Mouse (Mus musculus) gastrocnemius, postnatal 4 days (tissue): Measurements from ENCODE around the gene Asah2. TPM values are rescaled to one million over a fixed set of nuclear protein-coding genes. Genes with fewer than 3 reads are reported as not detected.
"Not testable (repeated sequence)": the region's sequence is repeated elsewhere in the genome, so short reads cannot be mapped to it uniquely, and the experiment has no call there.

Experiments
- DNase-seq, 2 experiments: peaks; one replicate each; pipeline ENCODE4 v3.0.0; 2021 to 2022; ENCODE audit warnings: low spot score in 2 of 2, mixed read lengths in 2 of 2
- total RNA-seq, 2 experiments: library from RNA; stranded (reverse); gene quantifications; 2 replicates each; pipeline ENCODE4 v1.2.3; 2021

Asah2 gene
- total RNA-seq, 2 experiments from 2014 or later = 9.1 to 10.5 TPM

DNA sequence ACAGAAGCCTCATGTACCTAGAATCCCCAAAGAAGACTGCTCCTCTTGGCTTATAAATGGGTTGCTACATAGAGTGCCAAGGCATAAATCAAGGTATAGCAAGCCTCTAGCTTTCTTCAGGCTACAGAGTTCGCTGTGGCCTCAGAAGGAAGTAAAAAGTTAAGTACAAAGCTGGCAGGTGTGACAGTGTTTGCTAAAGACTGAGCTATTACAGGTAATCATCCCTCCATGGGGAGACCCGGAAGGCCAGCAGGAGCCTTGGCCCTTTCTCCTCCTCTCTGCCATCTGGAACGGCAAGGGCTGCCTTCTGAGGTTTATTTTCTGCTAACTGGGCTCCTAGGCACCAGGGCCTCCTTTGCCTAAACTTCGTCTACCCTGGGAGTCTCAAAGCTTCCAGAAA lies 3.8 kb downstream of the Asah2 start:
- DNase-seq = no peak

- no peak for DNase-seq
These were observed 5.1 kb downstream of the Asah2 start for GRCm38 (mm10) chr19:32102976-32103300.

DNA sequence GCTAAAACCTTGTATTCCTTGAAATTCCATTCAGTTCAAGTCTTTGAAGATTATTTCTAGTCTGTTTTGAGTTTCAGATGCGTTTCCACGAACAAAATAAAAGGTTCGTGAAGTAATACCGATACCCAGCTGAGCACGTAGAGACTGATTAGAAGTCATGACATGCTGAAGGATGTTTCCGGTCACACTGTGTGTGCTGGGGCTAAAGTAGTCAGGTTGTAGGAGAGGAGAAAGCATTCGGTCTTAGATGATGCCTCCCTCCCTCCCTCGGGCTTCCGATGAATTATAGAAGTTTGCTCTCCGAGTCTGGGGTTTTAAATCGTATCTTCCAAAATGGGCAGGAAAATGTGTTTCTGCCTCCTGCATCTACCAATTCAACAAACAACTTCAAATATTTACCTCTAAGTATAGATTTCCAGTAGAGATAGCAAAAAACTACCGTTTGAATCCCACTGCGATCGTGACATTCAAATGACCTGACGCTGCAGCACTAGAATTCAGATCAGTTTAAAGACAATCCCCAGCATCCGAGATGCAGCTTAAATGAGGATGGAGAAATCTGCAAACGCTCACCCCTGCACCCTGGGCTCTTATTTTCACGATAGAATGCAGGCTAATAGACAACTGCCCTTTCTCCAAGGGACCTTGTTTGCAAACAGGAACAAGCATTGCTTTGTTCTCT lies 5.6 kb downstream of the Asah2 start:
- DNase-seq = no peak

GRCm38 (mm10) chr19:32098582-32098981 lies 9.4 kb downstream of the Asah2 start:
- DNase-seq = no peak

- DNase-seq = no peak
These were observed 15.7 kb downstream of the Asah2 start for GRCm38 (mm10) chr19:32092358-32092757.

DNA sequence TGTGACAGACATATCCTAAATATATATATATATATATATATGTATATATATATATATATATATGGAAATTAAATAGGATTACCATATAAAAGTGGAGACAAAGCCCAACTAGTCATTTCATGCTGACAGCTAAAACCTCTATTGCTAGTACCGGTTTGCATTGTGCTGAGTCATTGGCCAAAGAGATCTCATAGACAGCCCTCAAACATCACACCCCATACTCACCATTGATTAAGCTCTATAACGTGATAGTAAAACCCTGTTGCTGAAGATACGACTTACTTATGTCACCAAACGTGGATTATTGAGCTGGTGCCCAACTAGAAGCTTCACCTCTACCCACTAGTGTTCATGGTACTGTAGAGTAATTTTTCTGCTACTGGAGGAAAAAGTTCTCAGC lies 17.2 kb downstream of the Asah2 start:
- DNase-seq = no peak

DNA sequence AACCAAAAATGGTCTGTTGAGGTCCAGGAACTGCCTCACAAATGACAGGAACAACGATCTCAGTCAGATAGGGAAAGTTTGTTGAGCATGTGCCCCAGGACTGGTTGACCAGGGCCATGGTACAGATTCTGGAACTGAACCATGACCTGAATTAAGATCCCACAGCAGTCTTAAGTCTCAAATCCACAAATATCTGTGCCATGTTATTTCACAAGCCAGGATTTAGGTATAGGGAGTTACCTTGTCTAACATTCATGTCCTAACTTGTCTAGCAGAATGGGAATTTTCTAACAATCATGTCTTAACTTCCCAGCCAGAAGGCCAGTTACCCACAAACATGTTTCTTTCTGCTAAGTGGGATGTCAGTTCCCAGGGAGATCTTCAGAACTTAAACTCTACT lies 19.4 kb downstream of the Asah2 start:
- no peak for DNase-seq

GRCm38 (mm10) chr19:32087736-32088470 lies 20.1 kb downstream of the Asah2 start:
- no peak for DNase-seq

- not testable (repeated sequence) for DNase-seq
These were observed 23.2 kb downstream of the Asah2 start for GRCm38 (mm10) chr19:32084813-32085212.

DNA sequence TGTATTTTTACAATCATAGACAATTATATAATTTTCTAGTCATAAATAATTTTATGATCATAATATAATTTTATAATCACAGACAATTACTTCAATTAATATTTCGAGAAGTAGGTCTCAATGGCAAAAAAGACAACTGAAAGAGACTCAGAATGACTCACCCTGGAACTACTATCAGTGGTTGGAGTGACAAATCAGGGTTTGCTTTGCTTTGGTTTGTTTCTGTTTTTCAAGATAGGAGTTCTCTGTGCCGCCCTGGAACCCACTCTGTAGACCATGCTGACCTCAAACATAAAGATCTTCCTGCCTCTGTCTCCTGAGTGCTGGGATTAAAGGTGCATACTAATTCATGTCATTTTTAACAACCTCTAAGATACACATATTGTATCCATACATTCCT lies 37.7 kb downstream of the Asah2 start:
- no peak for DNase-seq

DNA sequence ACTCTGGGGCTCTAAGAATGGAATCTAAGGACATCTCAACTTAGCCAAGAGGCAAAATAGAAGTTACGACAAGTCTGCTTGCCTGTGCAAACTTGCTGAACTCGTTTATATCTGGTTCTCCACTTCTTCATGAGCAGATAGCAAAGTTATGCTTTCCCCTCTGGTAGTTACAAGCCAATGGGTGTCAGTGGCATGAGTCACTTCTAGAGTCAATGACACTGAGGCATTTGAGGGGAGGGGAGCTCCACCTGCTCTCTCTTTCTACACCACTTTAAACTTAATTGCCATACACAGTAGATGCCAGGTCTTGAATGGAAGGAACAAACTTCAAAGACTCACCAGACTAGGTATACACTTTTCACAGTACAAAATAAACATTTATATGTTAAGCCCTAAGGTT lies 38.4 kb downstream of the Asah2 start:
- no peak for DNase-seq

GRCm38 (mm10) chr19:32067669-32068068 lies 40.3 kb downstream of the Asah2 start:
- no peak for DNase-seq

GRCm38 (mm10) chr19:32061294-32061693 lies 46.7 kb downstream of the Asah2 start:
- DNase-seq = no peak

GRCm38 (mm10) chr19:32056252-32056651 lies 51.8 kb downstream of the Asah2 start:
- DNase-seq = no peak

DNA sequence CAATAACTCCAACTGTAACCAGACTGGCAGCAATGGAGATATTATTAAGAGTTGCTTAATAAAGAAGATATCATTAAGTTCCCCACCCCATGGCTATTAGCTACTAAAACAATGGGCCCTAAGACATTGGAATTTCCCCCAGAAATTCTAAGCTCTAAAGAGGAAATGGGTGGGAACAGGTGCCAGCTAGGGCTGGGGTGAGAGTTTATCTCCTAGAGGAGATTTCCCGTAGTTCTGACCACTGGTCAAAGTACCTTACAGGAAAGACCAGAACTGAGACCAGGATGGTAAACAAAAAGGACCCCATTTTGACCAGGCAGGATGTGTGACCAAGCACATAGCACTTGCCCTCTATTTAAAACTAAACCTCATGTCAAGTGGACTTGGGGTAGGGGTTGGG lies 52.3 kb downstream of the Asah2 start:
- DNase-seq = no peak

GRCm38 (mm10) chr19:32051251-32051650 lies 56.8 kb downstream of the Asah2 start:
- no peak for DNase-seq

GRCm38 (mm10) chr19:32032881-32033280 lies 75.1 kb downstream of the Asah2 start:
- no peak for DNase-seq

GRCm38 (mm10) chr19:32030430-32030829 lies 77.6 kb downstream of the Asah2 start:
- DNase-seq = peak in 1 of 2 experiments; percentile 24

GRCm38 (mm10) chr19:32025443-32025842 lies 82.6 kb downstream of the Asah2 start:
- no peak for DNase-seq

GRCm38 (mm10) chr19:32019722-32020121 lies 88.3 kb downstream of the Asah2 start:
- DNase-seq = no peak

GRCm38 (mm10) chr19:32018585-32018984 lies 89.4 kb downstream of the Asah2 start:
- no peak for DNase-seq

DNA sequence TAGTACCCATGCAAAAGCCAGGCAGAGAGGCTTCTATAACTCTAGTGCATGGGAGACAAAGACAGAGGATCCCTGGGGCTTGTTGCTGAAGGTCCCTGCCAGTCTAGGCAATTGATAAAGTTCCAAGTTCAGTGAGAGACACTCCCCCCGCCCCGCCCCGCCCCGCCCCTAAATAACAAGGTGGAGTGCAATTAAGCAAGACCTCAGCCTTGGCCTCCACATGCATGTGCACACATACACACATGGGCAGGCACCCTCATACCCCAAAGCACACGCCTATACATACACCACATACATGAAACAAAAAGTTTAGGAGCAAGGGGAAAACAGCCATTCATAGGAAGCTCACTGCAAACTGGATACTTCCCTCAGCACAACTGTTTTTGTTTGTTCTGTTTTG lies 90.0 kb downstream of the Asah2 start:
- DNase-seq = no peak

DNA sequence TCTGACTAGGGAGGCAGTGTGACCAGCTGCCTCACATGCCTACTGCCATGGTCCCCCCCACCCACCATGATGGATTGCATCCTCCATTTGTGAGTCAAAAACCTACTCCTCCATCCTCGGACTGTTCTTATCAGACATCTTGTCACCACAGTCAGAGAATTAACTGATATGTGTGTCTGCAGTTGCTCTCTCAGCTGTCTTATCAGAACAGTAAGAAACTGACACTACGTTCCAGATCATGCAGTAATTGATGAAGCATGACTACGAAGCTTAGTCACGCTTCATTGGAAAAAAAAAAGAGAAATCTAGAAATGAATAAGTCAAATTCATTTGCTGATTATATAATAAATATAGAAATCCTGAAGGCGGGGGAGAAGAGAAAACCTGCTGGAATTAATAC lies 105.4 kb downstream of the Asah2 start:
- no peak for DNase-seq
